Mouse (Mus musculus) thymus, postnatal 36 days (tissue): Measurements from ENCODE around the gene Hdac8.

Experiments
- DNase-seq, 2 experiments: peaks; one replicate each; pipeline ENCODE4 v3.0.0; 2022; ENCODE audit warnings: mixed read lengths in 2 of 2

Gene Hdac8

GRCm38 (mm10) chrX:102339396-102340155 is 165.6 kb downstream of the Hdac8 start:
- no peak for DNase-seq

GRCm38 (mm10) chrX:102319696-102320095 is 185.5 kb downstream of the Hdac8 start:
- DNase-seq: no peak

- DNase-seq: no peak
Observed at GRCm38 (mm10) chrX:102319252-102319651, 185.9 kb downstream of the Hdac8 start.

GRCm38 (mm10) chrX:102318782-102319181 is 186.4 kb downstream of the Hdac8 start:
- DNase-seq: no peak

GRCm38 (mm10) chrX:102311119-102311518 is 194.0 kb downstream of the Hdac8 start:
- no peak for DNase-seq

- no peak for DNase-seq
Observed at GRCm38 (mm10) chrX:102307511-102307910, 197.6 kb downstream of the Hdac8 start.

GRCm38 (mm10) chrX:102305806-102306205 is 199.4 kb downstream of the Hdac8 start:
- DNase-seq: no peak

GRCm38 (mm10) chrX:102304914-102305313 is 200.2 kb downstream of the Hdac8 start:
- no peak for DNase-seq

GRCm38 (mm10) chrX:102302476-102302875 is 202.7 kb downstream of the Hdac8 start:
- DNase-seq: no peak

- no peak for DNase-seq
Observed at GRCm38 (mm10) chrX:102284889-102285288, 220.3 kb downstream of the Hdac8 start.

GRCm38 (mm10) chrX:102262620-102263345 is 242.4 kb downstream of the Hdac8 start:
- no peak for DNase-seq

- no peak for DNase-seq
Observed at GRCm38 (mm10) chrX:102259772-102260171, 245.4 kb downstream of the Hdac8 start.

- no peak for DNase-seq
Observed at GRCm38 (mm10) chrX:102253892-102254291, 251.3 kb downstream of the Hdac8 start.

- peak; percentile 38 to 50 for DNase-seq
Observed at GRCm38 (mm10) chrX:102251937-102252860, 253.0 kb downstream of the Hdac8 start, which contains the start of gene Cited1. Gene Cited1 (minus strand): TSS chrX:102252181.

- peak in 1 of 2 experiments; percentile 1 for DNase-seq
Observed at GRCm38 (mm10) chrX:102251221-102251936, 253.8 kb downstream of the Hdac8 start.

- no peak for DNase-seq
Observed at GRCm38 (mm10) chrX:102250891-102251170, 254.3 kb downstream of the Hdac8 start.

- peak; percentile 6 to 13 for DNase-seq
Observed at GRCm38 (mm10) chrX:102250150-102250890, 254.8 kb downstream of the Hdac8 start.

GRCm38 (mm10) chrX:102244334-102244733 is 260.8 kb downstream of the Hdac8 start:
- no peak for DNase-seq
